12 mouse cellular contexts compared by ENCODE assay signal in genomic region chr3:38820787-38821186, GRCm38 (mm10).
DNase-seq lines count a peak whose midpoint lies in the region; ATAC-seq and TF ChIP-seq lines count a peak whose summit lies in the region.
"Had no signal": no experiment of that assay in that cellular context is flagged by ENCODE, and none has a peak within 500 bp of the region (broad histone marks: within the 10 kb centered on the region; RNA-seq: fewer than 3 reads in every experiment).

No protein-coding gene starts in this region.

- H3K9ac ChIP-seq in lung, embryonic 15.5 days, result no peak overlapping the region
- no peak overlapping the region for H3K9ac ChIP-seq in limb, embryonic 15.5 days
- 0 out of 2 replicates have a peak overlapping the region, but pooled peaks have one; percentile 16 for H3K9ac ChIP-seq in stomach, embryonic 16.5 days (ENCODE audit: low read length)
- H3K9ac ChIP-seq: forebrain, embryonic 13.5 days; liver, embryonic 12.5 days had no signal

- no peak for TF ChIP-seq CTCF in lung, adult 2 months (IDR thresholded peaks at IDR 0.05; ENCODE audit: insufficient read depth, low read length)

- H3K36me3 ChIP-seq in lung, embryonic 15.5 days, result no peaks in the 10 kb centered on the region
- H3K36me3 ChIP-seq in limb, embryonic 15.5 days, result no peaks in the 10 kb centered on the region
- no peaks in the 10 kb centered on the region for H3K36me3 ChIP-seq in stomach, embryonic 16.5 days (ENCODE audit: control insufficient read depth, insufficient read depth, low read length)
- H3K36me3 ChIP-seq: liver, embryonic 12.5 days had no signal

- H3K4me1 ChIP-seq in lung, embryonic 15.5 days, result peaks cover 11% of the 10 kb centered on the region
- H3K4me1 ChIP-seq in lung, adult 2 months (ENCODE audit: control insufficient read depth, insufficient read depth, low read length), result no peaks in the 10 kb centered on the region
- H3K4me1 ChIP-seq in limb, embryonic 15.5 days, result peaks cover 11% of the 10 kb centered on the region; the same call in 1 of the 2 replicates
- H3K4me1 ChIP-seq in stomach, embryonic 16.5 days (ENCODE audit: control insufficient read depth, insufficient read depth, low read length), result 0 out of 2 replicates have a peak, but pooled peaks cover 4% of the 10 kb centered on the region
- H3K4me1 ChIP-seq: liver, embryonic 12.5 days had no signal

- no peak for TF ChIP-seq POLR2A in lung, adult 2 months (IDR thresholded peaks at IDR 0.05; ENCODE audit: borderline replicate concordance, extremely low read depth, low read depth, low read length)

- H3K4me2 ChIP-seq in lung, embryonic 15.5 days, result peak overlapping the region; percentile 23
- H3K4me2 ChIP-seq in limb, embryonic 15.5 days, result no peak overlapping the region
- H3K4me2 ChIP-seq in stomach, embryonic 16.5 days (ENCODE audit: low read depth, low read length), result peak overlapping the region; percentile 24; the same call in 1 of the 2 replicates
- H3K4me2 ChIP-seq: forebrain, embryonic 13.5 days; liver, embryonic 12.5 days had no signal

- WGBS in lung, embryonic 15.5 days, result 27% methylated on average over 9 of the region's 9 CpGs
- WGBS in lung, adult 2 months, result 47% methylated on average over 9 of the region's 9 CpGs
- 35% methylated on average over 9 of the region's 9 CpGs for WGBS in limb, embryonic 15.5 days
- 37% methylated on average over 9 of the region's 9 CpGs for WGBS in stomach, embryonic 16.5 days

- H3K27me3 ChIP-seq in lung, embryonic 15.5 days, result no peaks in the 10 kb centered on the region
- H3K27me3 ChIP-seq in limb, embryonic 15.5 days, result no peaks in the 10 kb centered on the region
- no peaks in the 10 kb centered on the region for H3K27me3 ChIP-seq in stomach, embryonic 16.5 days (ENCODE audit: control insufficient read depth, insufficient read depth, low read length)
- H3K27me3 ChIP-seq: forebrain, embryonic 13.5 days; liver, embryonic 12.5 days had no signal

- peak; percentile 51 for DNase-seq in embryo, embryonic 10.5 days (ENCODE audit: low spot score)
- DNase-seq in embryo, embryonic 10 days (ENCODE audit: low spot score), result no peak
- DNase-seq in lung, adult 2 months, result no peak
- DNase-seq in thymus, postnatal 14 days, result no peak
- DNase-seq: cerebellum, adult 9-10 months; kidney, adult 9 months had no signal

- no peak; the same call in 1 of the 2 replicates for ATAC-seq in lung, embryonic 15.5 days (ENCODE audit: borderline replicate concordance, extremely low read depth, low FRiP score, low TSS enrichment)
- ATAC-seq in limb, embryonic 15.5 days (ENCODE audit: insufficient number of reproducible peaks, low FRiP score, low TSS enrichment, low read depth), result no peak
- ATAC-seq in stomach, embryonic 16.5 days (ENCODE audit: insufficient read depth, low FRiP score), result no peak
- ATAC-seq in megakaryocyte, adult 5-6 weeks (ENCODE audit: poor library complexity, severe bottlenecking), result no peak
- ATAC-seq: liver, embryonic 12.5 days had no signal

- H3K27ac ChIP-seq in lung, embryonic 15.5 days, result no peak overlapping the region
- peak overlapping the region; percentile 59; the same call in 1 of the 2 replicates for H3K27ac ChIP-seq in limb, embryonic 15.5 days
- no peak overlapping the region for H3K27ac ChIP-seq in stomach, embryonic 16.5 days (ENCODE audit: low read length)
- H3K27ac ChIP-seq: forebrain, embryonic 13.5 days; liver, embryonic 12.5 days had no signal

- H3K9me3 ChIP-seq in lung, embryonic 15.5 days, result no peaks in the 10 kb centered on the region
- H3K9me3 ChIP-seq in limb, embryonic 15.5 days, result no peaks in the 10 kb centered on the region
- H3K9me3 ChIP-seq in stomach, embryonic 16.5 days (replicated peaks; ENCODE audit: control insufficient read depth, low read length), result no peaks in the 10 kb centered on the region
- H3K9me3 ChIP-seq: forebrain, embryonic 13.5 days; liver, embryonic 12.5 days had no signal

- no peak overlapping the region for H3K4me3 ChIP-seq in lung, embryonic 15.5 days
- no peak overlapping the region for H3K4me3 ChIP-seq in lung, adult 2 months (replicated peaks; ENCODE audit: extremely low read depth, low read depth, low read length)
- no peak overlapping the region for H3K4me3 ChIP-seq in limb, embryonic 15.5 days
- no peak overlapping the region for H3K4me3 ChIP-seq in stomach, embryonic 16.5 days (replicated peaks; ENCODE audit: low read length)
- H3K4me3 ChIP-seq: forebrain, embryonic 13.5 days; liver, embryonic 12.5 days had no signal
